Mouse (Mus musculus) kidney, embryonic 14.5 days (tissue): ENCODE data around the gene Macrod2. TPM values are rescaled to one million over a fixed set of nuclear protein-coding genes. Genes with fewer than 3 reads are reported as not detected.

Source experiments
- ATAC-seq: fragments of 200-750 bp; cut with Nextera tagmentation; 2 replicates; pipeline ENCODE4 v1.8.0; 2017; ENCODE audit warnings: moderate number of reproducible peaks, mild to moderate bottlenecking, moderate TSS enrichment, moderate library complexity; ENCODE audit not compliant: low FRiP score, low TSS enrichment
- H3K27ac ChIP-seq: fragments of 300-500 bp; sonication (generic); 2 replicates; pipeline ENCODE4 v1.5.1; 2014; ENCODE audit warnings: low read depth, mild to moderate bottlenecking, low read length, moderate library complexity, mixed read lengths
- H3K27me3 ChIP-seq: fragments of 300-500 bp; sonication (generic); 2 replicates; pipeline ENCODE4 v1.6.1; 2014; ENCODE audit warnings: mild to moderate bottlenecking, low read length; ENCODE audit not compliant: control insufficient read depth, insufficient read depth
- H3K36me3 ChIP-seq: fragments of 300-500 bp; sonication (generic); 2 replicates; pipeline ENCODE4 v1.6.1; 2014; ENCODE audit warnings: low read length, mixed read lengths; ENCODE audit not compliant: control insufficient read depth, insufficient read depth
- H3K4me1 ChIP-seq: fragments of 300-500 bp; sonication (generic); 2 replicates; pipeline ENCODE4 v1.6.1; 2014; ENCODE audit warnings: low read length, mixed read lengths; ENCODE audit not compliant: control insufficient read depth, insufficient read depth
- H3K4me2 ChIP-seq: fragments of 300-500 bp; sonication (generic); replicated peaks from 2 replicates; pipeline ENCODE4 v1.6.1; 2014; ENCODE audit warnings: low read depth, mild to moderate bottlenecking, low read length
- H3K4me3 ChIP-seq: fragments of 300-500 bp; sonication (generic); 2 replicates; pipeline ENCODE4 v1.5.1; 2014; ENCODE audit warnings: mild to moderate bottlenecking, low read length
- H3K9ac ChIP-seq: fragments of 300-500 bp; sonication (generic); 2 replicates; pipeline ENCODE4 v1.6.1; 2014; ENCODE audit warnings: low read depth, mild to moderate bottlenecking, low read length, moderate library complexity
- H3K9me3 ChIP-seq: fragments of 300-500 bp; sonication (generic); 2 replicates; pipeline ENCODE4 v1.6.1; 2016; ENCODE audit warnings: low read length; ENCODE audit not compliant: control insufficient read depth
- WGBS: fragments of 180-500 bp; shearing (Covaris S2); extraction: QIAGEN DNeasy Blood & Tissue Kit; methylation state at CpG from one replicate; pipeline ENCODE4 v1.1.7; 2014; 5-methylcytosine and 5-hydroxymethylcytosine counted together
- polyA plus RNA-seq: library from polyadenylated mRNA; unstranded; fragments of >200 nt; fragmentation: Nextera tagmentation; extraction: Ambion mirVana; gene quantifications from 2 replicates; pipeline ENCODE4 v1.2.1, GENCODE M21; 2014

The Macrod2 gene
- polyA plus RNA-seq, 1 experiment from 2014 or later, result 22.2 TPM

DNA sequence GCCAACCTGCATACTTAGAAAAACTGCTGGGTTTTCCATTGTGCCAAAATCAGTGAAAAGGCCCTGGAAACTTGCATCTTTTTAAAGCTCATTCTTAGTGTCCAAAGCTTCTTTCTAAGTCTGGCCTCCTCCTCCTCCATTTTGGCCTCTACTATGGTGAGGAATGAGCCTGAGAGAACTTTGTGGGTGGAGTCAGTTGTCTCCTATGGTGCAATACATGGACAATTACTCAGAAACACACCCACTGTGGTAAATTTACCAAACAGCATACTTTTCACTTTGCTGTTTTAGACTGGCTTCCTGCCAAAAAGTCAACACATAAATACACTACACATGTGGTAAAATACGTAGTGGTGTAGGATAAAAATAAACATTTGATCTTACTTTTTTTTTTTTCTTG, 1024.7 kb downstream of the Macrod2 start:
- no peak for ATAC-seq
- H3K9ac ChIP-seq, result no peak overlapping the region
- H3K4me1 ChIP-seq, result no peaks in the 10 kb centered on the region
- H3K4me2 ChIP-seq, result no peak overlapping the region
- no peak overlapping the region for H3K4me3 ChIP-seq
- WGBS, result 54% methylated on average over 1 of the region's 1 CpGs
- H3K36me3 ChIP-seq, result no peaks in the 10 kb centered on the region
- no peaks in the 10 kb centered on the region for H3K9me3 ChIP-seq
- no peaks in the 10 kb centered on the region for H3K27me3 ChIP-seq
- no peak overlapping the region for H3K27ac ChIP-seq

DNA sequence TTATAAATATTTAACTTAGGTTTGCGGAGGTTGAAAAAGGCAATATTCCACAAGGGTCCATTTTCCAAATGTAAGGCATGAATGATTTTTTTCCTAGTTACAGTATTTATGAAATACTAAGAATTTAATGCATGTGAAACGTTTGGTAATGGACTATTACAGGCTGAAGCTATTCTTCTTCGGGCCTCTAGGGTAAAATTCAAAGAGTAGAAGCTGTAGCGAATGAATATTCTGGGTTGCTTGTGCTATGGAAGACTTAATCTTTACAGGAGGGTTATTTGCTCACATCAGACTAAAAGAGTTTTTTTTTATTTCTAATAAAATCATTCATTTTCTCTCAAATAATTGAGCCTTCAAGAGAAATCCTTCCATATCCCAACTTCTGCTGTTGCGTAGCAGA, 1039.0 kb downstream of the Macrod2 start:
- 69% methylated on average over 5 of the region's 5 CpGs for WGBS
- H3K9me3 ChIP-seq, result no peaks in the 10 kb centered on the region
- no peak overlapping the region for H3K4me2 ChIP-seq
- no peak for ATAC-seq
- H3K9ac ChIP-seq, result no peak overlapping the region
- no peaks in the 10 kb centered on the region for H3K27me3 ChIP-seq
- H3K4me3 ChIP-seq, result no peak overlapping the region
- H3K4me1 ChIP-seq, result no peaks in the 10 kb centered on the region
- no peak overlapping the region for H3K27ac ChIP-seq
- H3K36me3 ChIP-seq, result no peaks in the 10 kb centered on the region

DNA sequence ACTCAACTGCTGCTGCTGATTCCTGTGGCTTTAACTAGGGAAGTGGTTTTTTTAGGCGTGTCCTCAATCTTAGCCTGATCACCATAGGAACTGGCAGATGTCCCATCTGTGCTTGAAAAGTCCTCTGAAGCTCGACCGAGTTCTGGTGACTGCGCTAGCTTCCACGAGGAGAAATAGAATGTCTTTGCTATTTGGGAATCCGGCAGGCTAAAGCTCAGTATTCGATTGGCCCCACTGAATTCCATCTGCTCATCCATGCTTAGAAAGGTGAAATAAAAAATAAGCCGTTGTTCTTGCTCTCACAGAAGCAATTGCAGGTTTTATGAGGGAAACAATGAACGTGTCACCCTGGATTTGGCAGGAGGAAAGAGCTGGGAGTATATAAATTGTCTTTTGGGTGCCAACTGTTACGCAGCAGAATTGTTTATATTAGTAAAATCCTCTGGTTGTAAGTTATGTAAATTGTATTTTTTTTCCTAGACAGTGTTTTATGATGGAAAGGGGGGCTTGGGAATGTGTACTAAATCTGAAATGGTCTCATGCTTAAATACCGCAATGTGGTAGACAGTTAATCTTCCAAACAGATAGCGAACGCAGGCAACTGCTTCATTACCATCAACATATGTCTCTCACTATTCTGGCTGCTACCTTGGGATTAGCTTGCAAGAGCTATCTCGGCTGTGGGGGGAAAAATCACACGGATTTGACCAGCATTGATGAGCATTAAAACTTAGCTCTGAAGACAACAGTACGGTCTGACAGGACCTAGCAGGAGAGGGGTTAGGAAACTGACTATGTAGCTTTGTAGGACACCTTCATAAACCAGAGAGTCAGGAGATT, 1039.8 kb downstream of the Macrod2 start:
- Histone ChIP-seq H3K27ac (no peak overlapping the region), H3K9ac (no peak overlapping the region), H3K4me1 (no peaks in the 10 kb centered on the region), H3K9me3 (no peaks in the 10 kb centered on the region), H3K27me3 (no peaks in the 10 kb centered on the region), H3K4me2 (peak overlapping the region; percentile 22), H3K36me3 (no peaks in the 10 kb centered on the region), H3K4me3 (no peak overlapping the region)
- 35% methylated on average over 16 of the region's 16 CpGs for WGBS
- no peak for ATAC-seq

DNA sequence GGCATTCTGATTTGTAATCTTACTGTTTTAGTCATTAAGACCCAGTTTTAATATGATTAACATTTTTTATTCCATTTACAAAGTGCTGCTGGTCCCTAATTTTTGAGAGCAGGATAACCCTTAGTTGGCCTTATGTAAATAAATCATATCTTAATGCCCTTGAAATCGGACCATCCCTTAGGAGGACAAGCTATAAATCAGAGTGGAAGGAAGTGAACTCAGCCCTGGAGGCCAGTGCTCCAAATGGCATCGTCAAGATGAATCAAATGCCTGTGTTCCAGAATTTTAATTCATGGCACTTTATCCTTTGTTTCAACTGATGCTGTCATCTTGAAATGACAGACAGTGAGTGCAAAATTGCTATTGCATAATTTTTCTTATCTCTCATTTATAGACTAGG, 1046.8 kb downstream of the Macrod2 start:
- Histone ChIP-seq H3K27me3 (no peaks in the 10 kb centered on the region), H3K4me2 (no peak overlapping the region), H3K4me1 (no peaks in the 10 kb centered on the region), H3K36me3 (no peaks in the 10 kb centered on the region), H3K9me3 (no peaks in the 10 kb centered on the region), H3K9ac (no peak overlapping the region), H3K4me3 (no peak overlapping the region), H3K27ac (no peak overlapping the region)
- 6% methylated on average over 2 of the region's 2 CpGs for WGBS
- no peak for ATAC-seq

DNA sequence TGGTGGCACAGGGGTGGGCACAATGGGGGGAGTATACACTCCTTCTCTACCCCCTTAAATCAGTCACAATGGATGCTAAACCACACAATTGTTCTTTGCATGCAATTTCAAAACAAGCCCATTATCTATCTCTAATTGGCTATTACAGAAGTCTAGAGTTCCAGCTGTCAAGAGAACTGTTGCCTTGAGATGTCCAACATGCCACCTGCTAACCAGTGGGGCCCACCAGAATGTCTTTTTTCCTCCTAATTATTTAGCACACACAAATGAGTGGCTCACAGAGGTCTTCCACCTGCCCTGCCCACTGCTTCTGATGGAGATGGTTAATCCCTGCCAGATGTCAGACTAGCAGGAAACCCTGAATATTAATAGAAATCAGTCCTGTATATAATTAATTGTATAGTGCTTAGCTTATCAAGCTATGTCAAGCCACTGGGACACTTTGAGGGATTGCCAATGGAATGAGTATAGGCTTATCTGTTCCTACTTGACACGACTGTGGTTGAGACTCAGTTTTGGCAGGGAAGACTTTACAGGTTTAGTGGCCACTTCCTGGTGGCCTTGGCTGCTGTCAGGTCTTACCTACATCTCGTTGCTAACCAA, 1054.1 kb downstream of the Macrod2 start:
- H3K4me1 ChIP-seq, result no peaks in the 10 kb centered on the region
- no peaks in the 10 kb centered on the region for H3K36me3 ChIP-seq
- no peak overlapping the region for H3K4me2 ChIP-seq
- no peak overlapping the region for H3K9ac ChIP-seq
- no peak overlapping the region for H3K4me3 ChIP-seq
- no peaks in the 10 kb centered on the region for H3K9me3 ChIP-seq
- ATAC-seq, result no peak
- H3K27ac ChIP-seq, result no peak overlapping the region
- 77% methylated on average over 2 of the region's 2 CpGs for WGBS
- no peaks in the 10 kb centered on the region for H3K27me3 ChIP-seq

DNA sequence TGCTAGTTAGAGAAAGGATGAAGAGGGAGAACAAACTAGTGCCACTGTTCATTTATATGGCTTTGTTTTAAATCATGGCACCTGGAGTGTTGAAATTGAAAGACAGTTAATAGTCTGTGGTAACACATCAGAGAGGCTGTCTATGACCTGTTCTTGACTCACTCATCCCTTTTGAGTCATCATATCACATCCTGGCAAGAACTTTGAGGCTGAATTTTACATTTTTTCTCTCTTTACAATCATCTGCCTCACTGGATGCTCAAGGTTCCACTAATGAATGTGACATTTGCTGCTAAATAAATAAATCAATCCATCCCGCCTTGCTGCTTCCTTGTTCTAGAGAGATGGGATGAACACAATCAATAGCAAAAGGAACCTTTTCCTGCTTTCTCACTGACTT, 1068.8 kb downstream of the Macrod2 start:
- Histone ChIP-seq H3K4me1 (no peaks in the 10 kb centered on the region), H3K36me3 (no peaks in the 10 kb centered on the region), H3K4me3 (no peak overlapping the region), H3K27ac (no peak overlapping the region), H3K9ac (no peak overlapping the region), H3K9me3 (no peaks in the 10 kb centered on the region), H3K4me2 (no peak overlapping the region), H3K27me3 (no peaks in the 10 kb centered on the region)
- WGBS, result 95% methylated on average over 1 of the region's 1 CpGs
- no peak for ATAC-seq

DNA sequence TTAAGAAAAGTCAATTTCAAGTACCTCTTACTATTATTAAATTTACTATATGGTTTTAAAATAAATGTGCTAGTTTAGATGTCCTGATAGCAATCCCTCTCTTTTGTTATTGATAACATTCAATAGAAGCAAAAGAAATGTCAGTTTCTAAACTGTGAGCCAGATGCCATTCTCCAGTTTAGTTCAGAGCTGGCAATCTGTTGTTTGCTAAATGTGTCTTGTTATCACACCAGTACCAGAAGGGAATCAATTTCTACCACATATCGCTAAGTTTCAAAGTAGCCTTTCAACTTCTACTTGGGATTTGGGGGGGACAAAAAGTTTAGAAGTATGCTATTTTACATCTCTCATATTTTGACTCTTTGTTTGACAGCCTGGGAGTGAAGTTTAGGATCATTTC, 1077.7 kb downstream of the Macrod2 start:
- H3K4me1 ChIP-seq, result no peaks in the 10 kb centered on the region
- H3K27me3 ChIP-seq, result no peaks in the 10 kb centered on the region
- no peak overlapping the region for H3K27ac ChIP-seq
- 100% methylated on average over 1 of the region's 1 CpGs for WGBS
- H3K4me3 ChIP-seq, result no peak overlapping the region
- no peak overlapping the region for H3K9ac ChIP-seq
- H3K36me3 ChIP-seq, result no peaks in the 10 kb centered on the region
- H3K9me3 ChIP-seq, result no peaks in the 10 kb centered on the region
- ATAC-seq, result no peak
- H3K4me2 ChIP-seq, result no peak overlapping the region

DNA sequence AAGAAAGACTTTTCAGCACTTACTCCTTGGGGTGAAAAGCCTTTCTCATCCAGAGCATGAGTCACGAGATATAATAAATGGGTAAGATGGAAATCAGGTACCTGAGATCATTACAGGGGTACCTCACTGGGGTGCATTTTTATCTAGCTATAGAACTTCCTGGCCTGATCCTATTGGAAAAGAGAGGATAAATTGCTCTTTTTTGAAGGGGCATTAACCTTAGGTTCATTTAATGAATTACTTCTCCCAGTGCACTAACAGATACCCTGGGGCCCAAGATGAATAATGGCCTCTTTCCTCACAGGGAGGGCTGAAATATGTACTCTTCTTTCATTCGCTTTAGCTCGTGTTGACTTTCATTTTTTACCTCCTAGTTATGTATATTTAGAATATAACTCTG, 1082.5 kb downstream of the Macrod2 start:
- Histone ChIP-seq H3K36me3 (no peaks in the 10 kb centered on the region), H3K27ac (no peak overlapping the region), H3K27me3 (no peaks in the 10 kb centered on the region), H3K4me3 (no peak overlapping the region), H3K9ac (no peak overlapping the region), H3K9me3 (no peaks in the 10 kb centered on the region), H3K4me2 (no peak overlapping the region), H3K4me1 (no peaks in the 10 kb centered on the region)
- 56% methylated on average over 3 of the region's 3 CpGs for WGBS
- ATAC-seq, result no peak

DNA sequence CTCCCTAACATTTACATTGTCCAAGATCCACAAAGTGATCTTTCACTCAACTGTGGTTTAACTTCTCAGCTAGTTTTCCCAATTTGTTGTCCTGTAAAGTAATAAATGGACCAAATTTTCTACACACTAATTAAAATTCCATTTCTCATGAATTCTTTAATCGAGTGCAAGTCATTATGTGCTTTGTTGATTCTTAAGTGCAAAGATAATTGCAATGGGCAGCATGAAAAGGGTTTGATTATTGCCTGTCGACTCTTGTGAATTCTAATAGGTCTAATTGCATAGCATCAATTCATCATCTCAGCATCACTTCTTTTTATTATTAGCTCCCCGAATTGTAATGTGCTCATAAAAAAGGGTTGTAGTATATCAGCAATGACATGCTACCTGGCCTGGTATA, 1095.4 kb downstream of the Macrod2 start:
- no peak for ATAC-seq
- WGBS, result 81% methylated on average over 3 of the region's 3 CpGs
- H3K9ac ChIP-seq, result no peak overlapping the region
- no peaks in the 10 kb centered on the region for H3K9me3 ChIP-seq
- no peak overlapping the region for H3K4me2 ChIP-seq
- H3K4me1 ChIP-seq, result no peaks in the 10 kb centered on the region
- H3K27me3 ChIP-seq, result no peaks in the 10 kb centered on the region
- H3K4me3 ChIP-seq, result no peak overlapping the region
- no peaks in the 10 kb centered on the region for H3K36me3 ChIP-seq
- no peak overlapping the region for H3K27ac ChIP-seq
